Mouse (Mus musculus) bone marrow macrophage, adult 2 months (primary cell): ENCODE data around the gene Cpsf2.

Source experiments
- CTCF ChIP-seq: IDR thresholded peaks from 2 replicates; pipeline ENCODE4 v1.5.1; 2012; ENCODE audit warnings: low read depth, mild to moderate bottlenecking, low read length, moderate library complexity
- POLR2A ChIP-seq: IDR thresholded peaks from 2 replicates; pipeline ENCODE4 v1.6.1; 2012; ENCODE audit warnings: mild to moderate bottlenecking, low read depth, low read length, borderline replicate concordance

- TF ChIP-seq CTCF (0 out of 2 replicates have a peak, but pooled peaks have one; percentile 20), POLR2A (no peak)
Measured at GRCm38 (mm10) chr12:101957942-101958544, 17.7 kb upstream of the Cpsf2 start, which contains the start of gene Atxn3.
